17 mouse cellular contexts compared by ENCODE assay signal in the genomic region with DNA sequence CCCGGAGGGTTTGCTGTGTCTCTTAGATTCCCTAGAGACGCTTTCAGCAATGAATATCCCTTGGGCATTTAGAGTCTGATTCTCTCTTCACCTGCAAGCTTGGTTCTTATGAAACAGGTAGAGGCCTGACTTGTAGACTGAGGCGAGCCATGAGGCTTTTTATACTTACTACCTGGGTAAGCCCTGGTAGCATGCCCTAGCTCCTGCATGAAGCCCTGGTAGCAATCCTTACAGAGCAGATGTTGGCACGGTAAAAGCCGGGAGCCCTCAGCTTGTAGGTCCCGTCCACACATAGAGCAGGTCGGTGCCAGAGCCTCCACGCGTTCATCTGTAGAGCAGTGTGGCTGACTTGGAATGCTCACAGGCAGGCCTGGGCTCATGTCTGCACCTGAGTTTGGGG. TPM values are rescaled to one million over a fixed set of nuclear protein-coding genes. Genes with fewer than 3 reads are reported as not detected.
DNase-seq lines count a peak whose midpoint lies in the region; ATAC-seq and TF ChIP-seq lines count a peak whose summit lies in the region.
"Had no signal": no experiment of that assay in that cellular context is flagged by ENCODE, and none has a peak within 500 bp of the region (broad histone marks: within the 10 kb centered on the region; RNA-seq: fewer than 3 reads in every experiment).

No protein-coding gene starts in this region.

- peak overlapping the region; percentile 39; the same call in 1 of the 2 replicates for H3K4me3 ChIP-seq in E14TG2a.4 (replicated peaks; ENCODE audit: low read length)
- H3K4me3 ChIP-seq in hindbrain, embryonic 15.5 days: no peak overlapping the region
- no peak overlapping the region for H3K4me3 ChIP-seq in midbrain, embryonic 13.5 days (replicated peaks)
- H3K4me3 ChIP-seq: heart, embryonic 12.5 days; left cerebral cortex, adult 2 months; limb, embryonic 15.5 days; stomach, embryonic 15.5 days had no signal

- WGBS in hindbrain, embryonic 15.5 days: 45% methylated on average over 9 of the region's 9 CpGs
- WGBS in midbrain, embryonic 13.5 days: 43% methylated on average over 9 of the region's 9 CpGs

- 0 out of 2 replicates have a peak overlapping the region, but pooled peaks have one; percentile 10 for H3K27ac ChIP-seq in hindbrain, embryonic 15.5 days (replicated peaks)
- H3K27ac ChIP-seq in midbrain, embryonic 13.5 days: peak overlapping the region; percentile 25; the same call in 1 of the 2 replicates
- H3K27ac ChIP-seq: left cerebral cortex, adult 2 months; limb, embryonic 15.5 days; stomach, embryonic 15.5 days had no signal

- TF ChIP-seq POLR2A in brain, embryonic 14.5 days (IDR thresholded peaks at IDR 0.05; ENCODE audit: borderline replicate concordance, extremely low read depth, insufficient read depth, insufficient read length, poor library complexity, severe bottlenecking): no peak

- H3K9ac ChIP-seq in hindbrain, embryonic 15.5 days: no peak overlapping the region; the same call in 1 of the 2 replicates
- H3K9ac ChIP-seq in midbrain, embryonic 13.5 days (replicated peaks): peak overlapping the region; percentile 54; the same call in 1 of the 2 replicates
- H3K9ac ChIP-seq: heart, embryonic 12.5 days; limb, embryonic 15.5 days; liver, postnatal 0 days; stomach, embryonic 15.5 days had no signal

- H3K27me3 ChIP-seq in E14TG2a.4 (ENCODE audit: insufficient read depth, low read length): no peaks in the 10 kb centered on the region
- H3K27me3 ChIP-seq in hindbrain, embryonic 15.5 days: no peaks in the 10 kb centered on the region
- no peaks in the 10 kb centered on the region for H3K27me3 ChIP-seq in midbrain, embryonic 13.5 days
- H3K27me3 ChIP-seq: heart, embryonic 12.5 days; limb, embryonic 15.5 days; stomach, embryonic 15.5 days had no signal

- DNase-seq in brain, embryonic 14.5 days (ENCODE audit: low read depth): peak; percentile 15
- no peak for DNase-seq in urinary bladder, adult 2 months (ENCODE audit: low spot score)
- no peak for DNase-seq in spleen, postnatal 4 days (ENCODE audit: low spot score in 2 of 2)
- no peak for DNase-seq in ovary, postnatal 14 days (ENCODE audit: low spot score)
- DNase-seq: cerebellum, adult 9-10 months; gastrocnemius, postnatal 36 days; kidney, adult 9 months; liver, postnatal 0 days; lung, postnatal 36 days; thymus, postnatal 36 days had no signal

- 0 out of 2 replicates have a peak overlapping the region, but pooled peaks have one; percentile 12 for H3K4me2 ChIP-seq in hindbrain, embryonic 15.5 days
- 0 out of 2 replicates have a peak overlapping the region, but pooled peaks have one; percentile 31 for H3K4me2 ChIP-seq in midbrain, embryonic 13.5 days (replicated peaks)
- H3K4me2 ChIP-seq: limb, embryonic 15.5 days; stomach, embryonic 15.5 days had no signal

- no peak for ATAC-seq in hindbrain, embryonic 15.5 days (ENCODE audit: low FRiP score, low read depth)
- ATAC-seq in midbrain, embryonic 13.5 days: peak; percentile 37; the same call in 1 of the 2 replicates
- ATAC-seq: liver, postnatal 0 days had no signal

- no peak for TF ChIP-seq CTCF in E14TG2a.4 (conservative IDR thresholded peaks at IDR 0.05; ENCODE audit: low read length)
- no peak for TF ChIP-seq CTCF in brain, embryonic 14.5 days (IDR thresholded peaks at IDR 0.05; ENCODE audit: borderline replicate concordance, extremely low read depth, insufficient read depth, insufficient read length)

- no peaks in the 10 kb centered on the region for H3K36me3 ChIP-seq in E14TG2a.4 (ENCODE audit: insufficient read depth, low read length)
- H3K36me3 ChIP-seq in hindbrain, embryonic 15.5 days: no peaks in the 10 kb centered on the region
- H3K36me3 ChIP-seq in midbrain, embryonic 13.5 days: no peaks in the 10 kb centered on the region
- H3K36me3 ChIP-seq: heart, embryonic 12.5 days; limb, embryonic 15.5 days; stomach, embryonic 15.5 days had no signal

- H3K4me1 ChIP-seq in E14TG2a.4 (replicated peaks; ENCODE audit: low read depth, low read length): peaks cover 22% of the 10 kb centered on the region
- peaks cover 10% of the 10 kb centered on the region for H3K4me1 ChIP-seq in hindbrain, embryonic 15.5 days (replicated peaks)
- H3K4me1 ChIP-seq in midbrain, embryonic 13.5 days (replicated peaks): peaks cover 16% of the 10 kb centered on the region
- H3K4me1 ChIP-seq: stomach, embryonic 15.5 days had no signal

- no peaks in the 10 kb centered on the region for H3K9me3 ChIP-seq in E14TG2a.4 (ENCODE audit: low read length)
- H3K9me3 ChIP-seq in hindbrain, embryonic 15.5 days: no peaks in the 10 kb centered on the region
- no peaks in the 10 kb centered on the region for H3K9me3 ChIP-seq in midbrain, embryonic 13.5 days
- H3K9me3 ChIP-seq: heart, embryonic 12.5 days; limb, embryonic 15.5 days; stomach, embryonic 15.5 days had no signal

RNA-seq across cellular contexts. Expression of a gene that starts 0.4 kb away (rescaled TPM):
- 1.2 and 1.5 TPM in 2 replicates for polyA plus RNA-seq in brain, embryonic 14.5 days (2012; rRNA removed)
- polyA plus RNA-seq in hindbrain, embryonic 15.5 days (2015; fragmentation: Nextera tagmentation; extraction: Ambion mirVana): 0.79 and 0.81 TPM in 2 replicates
- polyA plus RNA-seq in midbrain, embryonic 13.5 days (2015; fragmentation: Nextera tagmentation; extraction: Ambion mirVana): 0.40 and 0.46 TPM in 2 replicates
- 0.13 and 0.15 TPM in 2 replicates for polyA plus RNA-seq in urinary bladder, adult 2 months (2012; rRNA removed)
- polyA plus RNA-seq: heart, embryonic 12.5 days had no signal

RNA-seq across cellular contexts. Expression of a gene that starts 11.4 kb away (rescaled TPM):
- polyA plus RNA-seq in brain, embryonic 14.5 days (2012; rRNA removed): 440 and 482 TPM in 2 replicates
- polyA plus RNA-seq in hindbrain, embryonic 15.5 days (2015; fragmentation: Nextera tagmentation; extraction: Ambion mirVana): 80.2 and 81.4 TPM in 2 replicates
- 85.2 TPM in 2 replicates for polyA plus RNA-seq in midbrain, embryonic 13.5 days (2015; fragmentation: Nextera tagmentation; extraction: Ambion mirVana)
- 735 and 823 TPM in 2 replicates for polyA plus RNA-seq in urinary bladder, adult 2 months (2012; rRNA removed)
